Mouse (Mus musculus) megakaryocyte-erythroid progenitor cell, adult 5-6 weeks (primary cell): ENCODE measurements around the gene Rbsn. TPM values are rescaled to one million over a fixed set of nuclear protein-coding genes. Genes with fewer than 3 reads are reported as not detected.

Source experiments
- ATAC-seq: replicated peaks from 2 replicates; pipeline ENCODE4 v1.8.0; 2016; ENCODE audit warnings: mild to moderate bottlenecking, inconsistent platforms; ENCODE audit not compliant: severe bottlenecking, poor library complexity, low FRiP score, low TSS enrichment
- total RNA-seq, 2 experiments: library from RNA; stranded (forward) in 1 of 2; stranded (reverse) in 1 of 2; fragments of 200-1000, 215-1000 nt in 1 of 2; fragments of >200 nt in 1 of 2; fragmentation: Nextera tagmentation in 1 of 2; gene quantifications; 2 replicates each; pipeline ENCODE4 v1.2.3; 2014 to 2017

The Rbsn gene
- total RNA-seq, 2 experiments from 2014 or later: 13.3 to 16.8 TPM

DNA sequence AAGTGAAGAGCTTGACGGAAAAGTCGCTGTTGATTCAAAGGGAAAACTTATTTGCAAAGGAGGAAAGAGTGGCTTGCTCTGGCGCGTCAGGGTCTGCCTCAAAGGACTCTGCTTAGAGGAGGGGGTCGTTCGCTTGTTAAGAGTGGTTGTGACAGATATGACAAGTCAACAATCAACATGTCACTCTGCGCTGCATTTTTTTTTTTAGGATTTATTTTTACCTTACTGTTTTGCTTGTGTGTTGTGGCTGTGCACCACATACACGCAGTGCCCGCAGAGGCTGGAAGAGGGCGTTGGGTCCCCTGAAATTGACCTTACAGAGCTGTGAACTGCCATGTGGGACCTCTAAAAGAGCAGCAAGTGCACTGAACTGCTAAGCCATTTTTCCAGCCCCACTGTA, 30.5 kb downstream of the Rbsn start:
- ATAC-seq: peak; percentile 65

DNA sequence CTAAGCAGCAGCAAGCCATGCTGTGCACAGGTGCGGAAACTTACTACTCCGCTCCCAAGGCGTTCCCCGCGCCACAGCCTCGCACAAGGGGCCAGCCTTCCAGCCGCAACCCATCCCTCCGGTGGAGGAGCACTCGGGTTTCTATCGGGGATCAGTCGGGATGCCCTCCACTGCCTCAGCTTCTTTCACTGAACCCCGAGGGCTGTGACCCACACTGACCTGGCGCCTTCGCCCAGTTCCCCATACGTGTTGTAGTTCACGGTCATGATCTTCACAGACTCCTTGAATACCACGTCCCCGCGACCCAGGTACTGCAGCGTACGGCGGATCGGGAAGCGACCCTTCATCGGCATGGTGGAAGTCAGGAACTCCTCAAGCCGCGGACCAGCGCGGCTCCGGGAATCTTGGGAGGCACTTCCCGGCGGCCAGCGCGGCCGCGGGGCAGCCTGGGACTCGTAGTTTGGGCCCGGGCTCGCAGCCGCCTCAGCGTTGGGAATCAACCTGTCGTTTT, 31.0 kb downstream of the Rbsn start, which contains the start of gene Mrps25:
Gene Mrps25 (minus strand): TSS at position 413 of the 511 bp plus-strand sequence.
- ATAC-seq: peak; percentile 82

GRCm38 (mm10) chr6:92176450-92176849, 38.3 kb downstream of the Rbsn start:
- no peak for ATAC-seq

DNA sequence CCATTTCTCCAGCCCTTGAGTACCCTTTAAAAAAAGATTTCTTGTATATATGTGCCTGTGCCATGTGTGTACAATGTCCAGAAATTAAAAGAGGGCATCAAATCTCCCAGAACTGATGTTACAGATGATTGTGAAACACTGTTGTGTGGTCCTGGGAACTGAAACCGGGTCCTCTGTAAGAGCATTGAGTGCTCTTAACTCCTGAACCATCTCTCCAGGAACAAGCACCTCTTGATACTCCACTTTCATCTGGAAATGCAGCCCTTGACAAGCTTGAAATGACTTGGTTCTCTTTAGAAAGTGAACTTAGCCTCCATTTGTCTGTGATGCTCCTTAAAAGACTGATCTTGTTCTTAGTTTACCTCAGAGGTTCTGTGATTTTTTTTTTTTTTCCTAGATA, 52.0 kb downstream of the Rbsn start:
- ATAC-seq: no peak

GRCm38 (mm10) chr6:92158801-92159200, 55.9 kb downstream of the Rbsn start:
- no peak for ATAC-seq

- no peak for ATAC-seq
These were observed 61.0 kb downstream of the Rbsn start for GRCm38 (mm10) chr6:92153774-92154173.

DNA sequence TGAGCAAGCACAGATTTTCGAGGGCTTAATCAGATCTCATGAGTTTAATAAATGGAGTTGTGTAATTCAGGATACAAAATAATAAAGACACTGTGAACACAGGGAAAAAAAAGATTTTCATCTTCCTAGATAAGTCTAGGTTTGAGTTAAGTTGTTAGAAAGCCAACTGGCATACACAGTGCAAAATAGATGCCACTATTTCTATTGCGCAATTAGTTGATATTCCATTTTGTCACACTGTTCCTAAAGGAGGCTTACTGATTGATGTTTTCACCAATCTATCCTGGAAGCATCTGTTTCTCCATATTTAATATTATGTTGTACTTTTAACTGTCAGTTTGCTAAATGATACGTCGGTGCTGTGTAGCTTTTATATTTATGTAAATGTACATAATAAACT, 68.8 kb downstream of the Rbsn start:
- no peak for ATAC-seq

Other genes starting within 250 kb of the Rbsn start
- not detected in 2 replicates for gene Fgd5, start 236.0 kb downstream of the Rbsn start, total RNA-seq (2014; fragmentation: Nextera tagmentation)
- 0.34 TPM in 1 of 2 replicates, not detected in the other for gene Fgd5, start 236.0 kb downstream of the Rbsn start, total RNA-seq (2017)
- 38.0 and 52.8 TPM in 2 replicates for gene Nr2c2, start 123.5 kb downstream of the Rbsn start, total RNA-seq (2014; fragmentation: Nextera tagmentation)
- 36.6 and 47.4 TPM in 2 replicates for gene Nr2c2, start 123.5 kb downstream of the Rbsn start, total RNA-seq (2017)
- 61.2 and 102 TPM in 2 replicates for gene Mrps25, start 30.9 kb downstream of the Rbsn start, total RNA-seq (2014; fragmentation: Nextera tagmentation)
- 41.7 and 59.3 TPM in 2 replicates for gene Mrps25, start 30.9 kb downstream of the Rbsn start, total RNA-seq (2017)
- gene Trh, start 29.7 kb upstream of the Rbsn start, total RNA-seq (2014; fragmentation: Nextera tagmentation): not detected in 2 replicates
- gene Trh, start 29.7 kb upstream of the Rbsn start, total RNA-seq (2017): not detected in 2 replicates